Mouse (Mus musculus): ENCODE results near the gene Ppp1r21.

DNA sequence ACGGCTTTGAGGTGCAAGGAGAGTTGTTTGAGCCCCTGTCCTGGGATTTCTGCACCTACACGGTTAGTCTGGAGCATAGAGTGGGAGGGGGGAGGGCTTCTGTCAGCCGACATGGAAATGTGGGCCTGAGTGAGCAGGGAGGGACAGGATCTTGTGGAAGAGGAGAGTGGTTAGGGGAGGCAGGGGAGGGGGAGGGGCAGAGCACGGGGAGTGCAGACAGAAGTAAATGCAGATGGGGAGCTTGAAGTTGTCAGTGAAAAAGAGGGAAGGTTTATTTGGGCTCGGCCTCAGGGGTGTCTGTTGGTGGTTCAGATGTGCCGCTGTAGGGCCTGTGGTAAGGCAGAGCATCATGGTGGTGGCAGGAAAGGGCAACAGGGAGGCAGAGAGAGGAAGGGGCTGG, 22.6 kb downstream of the Ppp1r21 start:
- TF ChIP-seq ZMIZ1 (IDR thresholded peaks at IDR 0.05; ENCODE audit: low read depth, low read length): no peak
- TF ChIP-seq NELFE (IDR thresholded peaks at IDR 0.05; ENCODE audit: low read depth, low read length): no peak
- no peak for TF ChIP-seq MAFK (IDR thresholded peaks at IDR 0.05; ENCODE audit: insufficient replicate concordance, low read length)
- TF ChIP-seq MYC (IDR thresholded peaks at IDR 0.05; ENCODE audit: low read depth, low read length): no peak
- no peak for TF ChIP-seq POLR2A (IDR thresholded peaks at IDR 0.05; ENCODE audit: low read depth, low read length)
- no peak for TF ChIP-seq CTCF (conservative IDR thresholded peaks at IDR 0.05 in 1 of 2, IDR thresholded peaks at IDR 0.05 in 1 of 2; ENCODE audit: low read depth in 2 of 2, low read length in 2 of 2)
- TF ChIP-seq USF1 (IDR thresholded peaks at IDR 0.05; ENCODE audit: low read depth, low read length): no peak
- TF ChIP-seq CHD1 (IDR thresholded peaks at IDR 0.05; ENCODE audit: low read depth, low read length): no peak
- no peak for TF ChIP-seq RAD21 (IDR thresholded peaks at IDR 0.05; ENCODE audit: low read depth, low read length)
- TF ChIP-seq MAX (IDR thresholded peaks at IDR 0.05; ENCODE audit: low read length): no peak
- no peak for TF ChIP-seq EP300 (IDR thresholded peaks at IDR 0.05; ENCODE audit: low read length)
- TF ChIP-seq HCFC1 (IDR thresholded peaks at IDR 0.05; ENCODE audit: low read depth, low read length): no peak
- no peak for TF ChIP-seq ETS1 (conservative IDR thresholded peaks at IDR 0.05; ENCODE audit: low read depth, low read length)
- no peak for TF ChIP-seq USF2 (conservative IDR thresholded peaks at IDR 0.05; ENCODE audit: low read depth, low read length)

Measured in CH12.LX (cell line).